ENCODE assay signal across 9 mouse cellular contexts in the genomic region with DNA sequence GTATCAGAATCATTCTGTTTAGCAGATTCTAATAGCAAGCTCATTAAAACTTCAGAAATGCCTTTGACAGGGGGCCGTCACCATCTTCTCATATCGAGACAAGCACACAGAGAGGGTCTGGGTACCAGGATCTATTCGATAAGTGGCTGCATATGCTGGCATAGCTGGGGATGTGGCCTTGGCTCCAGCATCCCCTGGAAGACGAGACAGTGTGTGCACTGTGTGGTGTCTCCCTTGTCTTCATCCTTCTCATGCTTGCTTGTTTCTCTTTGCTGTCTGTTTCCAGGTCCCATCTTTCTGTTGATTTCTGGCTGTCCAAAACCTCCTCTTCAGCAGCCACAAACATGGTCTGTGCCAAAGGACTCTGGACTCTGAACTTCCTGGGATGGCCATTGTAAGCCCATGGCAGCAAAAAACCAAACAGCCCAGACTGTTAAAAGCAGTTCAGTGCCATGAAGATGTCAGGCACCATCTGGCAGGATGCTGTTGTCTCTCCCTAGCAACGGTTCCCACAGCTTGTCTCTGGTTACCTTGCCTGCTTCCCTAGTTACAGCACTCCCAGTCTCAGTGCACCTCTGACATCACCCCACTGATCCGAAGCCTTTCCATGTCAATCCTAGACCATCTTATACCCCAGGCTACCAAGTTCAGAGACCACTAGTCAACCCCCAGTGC. TPM values are rescaled to one million over a fixed set of nuclear protein-coding genes. Genes with fewer than 3 reads are reported as not detected.
DNase-seq lines count a peak whose midpoint lies in the region; ATAC-seq lines count a peak whose summit lies in the region.
"Had no signal": no experiment of that assay in that cellular context is flagged by ENCODE, and none has a peak within 500 bp of the region (broad histone marks: within the 10 kb centered on the region; RNA-seq: fewer than 3 reads in every experiment).

No protein-coding gene starts in this region.

- H3K4me3 ChIP-seq in forebrain, embryonic 16.5 days (replicated peaks; ENCODE audit: low read length) = no peak overlapping the region
- H3K4me3 ChIP-seq: limb, embryonic 12.5 days had no signal

- H3K4me2 ChIP-seq in forebrain, embryonic 16.5 days (ENCODE audit: low read length) = no peak overlapping the region
- H3K4me2 ChIP-seq: limb, embryonic 12.5 days had no signal

- peaks cover 6% of the 10 kb centered on the region; the same call in 1 of the 2 replicates for H3K4me1 ChIP-seq in forebrain, embryonic 16.5 days (replicated peaks; ENCODE audit: control insufficient read depth, insufficient read depth, low read length)

- no peaks in the 10 kb centered on the region for H3K27me3 ChIP-seq in forebrain, embryonic 16.5 days (replicated peaks; ENCODE audit: control insufficient read depth, insufficient read depth, low read length)
- H3K27me3 ChIP-seq: limb, embryonic 12.5 days had no signal

- peak overlapping the region; percentile 46; the same call in 1 of the 2 replicates for H3K27ac ChIP-seq in forebrain, embryonic 16.5 days (ENCODE audit: low read length)
- H3K27ac ChIP-seq: limb, embryonic 12.5 days had no signal

- no peaks in the 10 kb centered on the region for H3K9me3 ChIP-seq in forebrain, embryonic 16.5 days (ENCODE audit: control insufficient read depth, low read length)
- H3K9me3 ChIP-seq: limb, embryonic 12.5 days had no signal

- DNase-seq in right cerebral cortex, postnatal 10 days (ENCODE audit: low spot score in 2 of 2) = peak; percentile 61 to 79
- no peak for DNase-seq in right cerebral cortex, postnatal 14 days
- peak; percentile 30 to 63 for DNase-seq in left cerebral cortex, postnatal 14 days (ENCODE audit: low spot score in 2 of 2)
- peak; percentile 38 for DNase-seq in right cerebral cortex, postnatal 25 days
- no peak for DNase-seq in gastrocnemius, adult 8-10 months (ENCODE audit: low spot score in 2 of 2)
- no peak for DNase-seq in spleen, adult 18-20 months
- DNase-seq in heart, postnatal 36 days = no peak

- WGBS in forebrain, embryonic 16.5 days = 54% methylated on average over 6 of the region's 6 CpGs

- H3K9ac ChIP-seq in forebrain, embryonic 16.5 days (replicated peaks; ENCODE audit: low read depth, low read length) = no peak overlapping the region
- H3K9ac ChIP-seq: limb, embryonic 12.5 days had no signal

- peak; percentile 93 for ATAC-seq in forebrain, embryonic 16.5 days

- intact Hi-C loops in left cerebral cortex, postnatal 14 days (cut with DNase I) = no loop called here
- intact Hi-C loops in heart, postnatal 36 days (cut with DNase I) = no loop called here

- no peaks in the 10 kb centered on the region for H3K36me3 ChIP-seq in forebrain, embryonic 16.5 days (ENCODE audit: control insufficient read depth, insufficient read depth)
- H3K36me3 ChIP-seq: limb, embryonic 12.5 days had no signal

RNA-seq across cellular contexts. Expression of gene Kctd12, which starts 56.5 kb away (rescaled TPM):
- 17.5 and 24.9 TPM in 2 replicates for polyA plus RNA-seq in forebrain, embryonic 16.5 days (2015; fragmentation: Nextera tagmentation; extraction: Ambion mirVana)
- 10 to 100 TPM; 49.7 to 56.8 TPM for total RNA-seq in left cerebral cortex, postnatal 14 days (2021)
- 1 to 10 TPM; 4.4 to 7.7 (median 5.3) TPM for total RNA-seq in gastrocnemius, adult 8-10 months (2022)
- 10 to 100 TPM; 20.7 to 23.3 TPM for total RNA-seq in heart, postnatal 36 days (2021)

Comparison
In these comparisons a context has a peak if more than half of its experiments do, and no peak if none do; other contexts are left out.
1. DNase-seq: peak in right cerebral cortex, postnatal 10 days (2 of 2), left cerebral cortex, postnatal 14 days (2 of 2) and right cerebral cortex, postnatal 25 days (single experiment); none in right cerebral cortex, postnatal 14 days (single experiment), gastrocnemius, adult 8-10 months (0 of 2), spleen, adult 18-20 months (0 of 2) and heart, postnatal 36 days (0 of 2).